Mouse (Mus musculus): ENCODE results near the gene Akt1s1. TPM values are rescaled to one million over a fixed set of nuclear protein-coding genes. Genes with fewer than 3 reads are reported as not detected.

Gene Akt1s1
- polyA plus RNA-seq, 1 experiment, result 93.8 TPM

DNA sequence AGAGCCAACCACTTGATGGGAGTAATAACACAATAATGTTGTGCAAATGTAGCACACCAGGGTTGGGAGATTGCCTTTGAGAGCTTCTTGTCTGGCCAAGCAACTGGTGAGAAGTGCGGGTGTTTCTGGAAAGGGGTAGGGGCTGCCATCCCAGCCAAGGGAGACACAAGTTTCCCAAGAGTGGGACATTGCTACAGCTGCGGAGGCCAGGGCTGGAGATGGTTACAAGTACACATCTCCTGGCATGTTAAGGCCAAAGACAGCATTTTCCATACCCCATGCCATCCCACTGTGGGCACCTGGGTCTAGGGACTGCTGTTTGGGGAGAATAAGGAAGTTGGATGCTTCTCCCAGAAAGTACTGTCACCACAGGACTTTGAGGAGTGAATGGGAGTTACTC, 4.3 kb downstream of the Akt1s1 start:
- no peak for DNase-seq (ENCODE audit: low spot score)

DNA sequence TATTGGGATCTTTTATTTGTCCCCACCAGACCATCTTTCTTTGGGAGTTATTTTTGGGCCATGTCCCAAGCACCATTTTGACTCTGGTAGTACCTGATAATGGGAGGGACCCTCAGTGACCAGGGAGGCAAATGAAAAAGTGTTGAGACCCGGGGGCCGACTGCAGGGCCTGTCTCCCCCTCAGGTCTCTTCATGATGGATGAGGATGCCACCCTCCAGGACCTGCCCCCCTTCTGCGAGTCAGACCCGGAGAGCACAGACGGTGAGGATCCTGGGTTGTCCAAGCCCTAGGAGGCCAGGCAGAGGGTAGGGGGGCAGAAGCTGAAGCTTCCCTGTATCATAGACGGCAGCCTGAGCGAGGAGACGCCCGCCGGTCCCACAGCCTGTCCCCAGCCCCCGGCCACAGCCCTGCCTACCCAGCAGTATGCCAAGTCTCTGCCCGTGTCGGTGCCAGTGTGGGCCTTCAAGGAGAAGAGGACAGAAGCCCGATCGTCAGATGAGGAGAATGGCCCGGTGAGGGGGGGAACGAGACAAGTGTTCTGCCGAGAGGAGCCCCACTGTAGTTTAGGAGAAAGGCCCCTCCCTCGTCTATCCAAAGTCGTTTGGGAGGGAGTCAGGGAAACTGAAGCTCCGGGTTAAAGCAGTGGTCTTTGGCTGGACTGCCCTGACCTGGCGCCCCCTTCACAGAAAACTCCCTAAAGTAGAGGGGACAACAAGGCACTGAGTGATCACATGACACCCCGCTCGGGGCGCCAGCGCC, 5.0 kb downstream of the Akt1s1 start:
- no peak for DNase-seq (ENCODE audit: low spot score)

DNA sequence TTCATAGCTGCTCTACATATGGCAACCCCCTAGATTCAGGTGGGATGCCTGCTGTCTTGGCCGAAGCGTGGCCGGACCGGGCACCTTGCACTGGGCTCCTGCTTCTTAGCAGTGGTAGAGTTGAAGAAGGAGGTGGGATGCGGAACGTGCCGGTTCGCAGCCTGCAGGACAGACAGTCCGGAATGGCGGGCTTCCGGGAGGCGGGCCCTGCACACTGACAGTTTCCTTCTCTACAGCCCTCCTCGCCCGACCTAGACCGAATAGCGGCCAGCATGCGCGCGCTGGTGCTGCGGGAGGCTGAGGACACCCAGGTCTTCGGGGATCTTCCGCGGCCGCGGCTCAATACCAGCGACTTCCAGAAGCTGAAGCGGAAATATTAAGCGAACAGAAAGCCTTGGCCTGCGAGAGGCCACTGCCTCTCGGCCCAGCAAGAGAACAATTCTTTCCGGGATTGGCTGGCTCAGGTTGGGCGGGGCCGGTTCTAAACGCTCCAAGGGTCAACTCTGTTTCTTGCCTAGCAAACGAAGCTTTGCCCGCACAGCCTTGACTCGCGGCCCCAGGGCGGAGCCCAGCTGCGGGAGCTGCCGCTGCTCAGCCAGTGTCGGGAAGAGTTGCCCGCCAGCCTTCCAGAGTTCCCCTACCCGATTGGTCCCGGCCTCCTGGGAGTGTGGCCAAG, 5.7 kb downstream of the Akt1s1 start:
- DNase-seq (ENCODE audit: low spot score), result peak; percentile 82

DNA sequence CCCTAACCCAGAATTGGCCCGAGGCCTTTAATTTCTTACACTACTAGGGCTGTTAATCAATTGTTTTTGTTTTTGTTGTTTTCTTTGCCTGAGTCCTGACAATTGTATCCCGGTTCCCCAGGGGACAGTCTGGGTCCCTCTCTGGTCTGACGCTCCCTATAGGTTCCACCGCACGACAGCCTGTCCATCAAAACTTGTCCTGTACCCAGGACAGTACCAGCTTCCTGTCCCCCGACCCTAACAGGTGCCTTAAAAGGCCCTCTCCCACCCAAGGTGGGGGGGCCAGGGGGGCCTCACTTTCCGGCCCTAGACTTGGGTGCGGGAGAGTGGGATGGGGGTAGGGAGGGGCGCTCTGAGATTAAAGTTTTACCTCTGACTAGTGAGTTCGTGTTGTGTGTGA, 6.2 kb downstream of the Akt1s1 start:
- DNase-seq (ENCODE audit: low spot score), result no peak

DNA sequence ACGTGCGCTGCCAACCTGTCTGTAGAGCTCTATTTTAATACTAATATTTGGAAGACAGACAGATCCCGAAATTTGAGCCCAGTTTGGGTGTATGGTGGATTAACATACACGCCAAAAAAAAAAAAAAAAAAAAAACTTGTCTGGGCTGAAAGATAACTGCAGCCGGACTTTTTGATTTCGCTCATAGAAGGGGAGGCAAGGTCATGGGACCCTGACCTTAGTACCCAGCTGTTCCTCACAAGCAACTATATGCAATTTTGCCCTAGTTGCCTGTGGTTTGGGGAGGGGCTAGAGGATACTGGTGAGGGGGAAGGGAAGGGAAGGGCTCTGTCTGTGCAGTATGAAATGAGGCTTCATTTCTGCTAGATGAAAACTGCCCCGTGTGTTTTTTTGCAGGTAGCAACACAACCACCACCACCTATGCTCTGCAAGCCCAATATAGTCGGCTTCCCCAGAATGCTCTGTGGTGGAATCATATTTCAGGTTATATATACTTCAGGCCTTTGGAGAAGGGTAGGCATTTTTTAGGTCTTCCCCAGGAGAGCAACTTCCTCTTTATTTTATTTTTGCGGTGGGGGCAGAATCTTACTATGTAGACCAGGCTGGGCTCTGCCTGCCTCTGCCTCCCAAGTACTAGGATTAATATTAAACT, 7.6 kb downstream of the Akt1s1 start:
- no peak for DNase-seq (ENCODE audit: low spot score)

DNA sequence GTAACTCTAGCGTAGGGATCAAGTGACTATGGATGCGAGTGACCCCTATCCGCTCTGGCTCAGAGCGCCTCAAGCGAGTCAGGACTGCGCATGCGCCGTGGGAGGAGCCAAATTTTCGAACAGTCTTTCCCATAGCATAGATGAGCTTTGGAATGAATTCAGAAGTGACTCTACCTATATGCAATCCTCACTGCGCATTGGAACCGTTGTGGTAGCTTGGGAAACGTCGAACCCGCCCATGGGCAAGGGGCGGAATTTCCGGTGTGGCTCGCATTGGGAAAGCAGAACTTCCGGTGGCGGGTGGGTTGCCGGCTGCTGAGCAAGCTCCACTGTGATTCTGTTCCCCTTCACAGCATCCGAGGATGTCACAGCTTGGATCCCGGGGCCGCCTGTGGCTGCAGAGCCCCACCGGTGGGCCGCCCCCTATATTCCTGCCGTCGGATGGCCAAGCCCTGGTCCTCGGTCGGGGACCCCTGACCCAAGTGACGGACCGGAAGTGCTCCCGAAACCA, 8.3 kb downstream of the Akt1s1 start, which contains the start of gene Pnkp:
Gene Pnkp, plus strand, starts transcription at position 98 of the 511 bp plus-strand sequence.
- peak; percentile 68 for DNase-seq (ENCODE audit: low spot score)

DNA sequence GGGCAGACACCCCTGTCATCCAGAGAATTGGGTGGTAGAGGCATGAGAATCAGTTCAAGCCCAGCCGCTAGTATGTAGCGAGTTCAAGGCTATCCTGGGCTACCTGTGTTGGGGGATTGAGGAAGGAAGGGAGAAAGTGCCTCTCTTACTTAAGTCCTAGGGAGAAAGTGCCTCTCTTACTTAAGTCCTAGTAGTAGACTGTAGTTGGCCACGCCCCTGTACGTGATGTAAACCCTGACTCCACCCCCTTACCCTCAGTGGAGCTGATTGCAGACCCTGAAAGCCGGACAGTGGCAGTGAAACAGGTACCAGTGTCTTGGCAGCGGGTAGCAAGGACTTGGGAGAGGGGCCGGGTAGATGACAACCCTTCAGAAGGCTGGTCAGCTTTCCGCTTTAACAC, 9.1 kb downstream of the Akt1s1 start:
- DNase-seq (ENCODE audit: low spot score), result no peak

DNA sequence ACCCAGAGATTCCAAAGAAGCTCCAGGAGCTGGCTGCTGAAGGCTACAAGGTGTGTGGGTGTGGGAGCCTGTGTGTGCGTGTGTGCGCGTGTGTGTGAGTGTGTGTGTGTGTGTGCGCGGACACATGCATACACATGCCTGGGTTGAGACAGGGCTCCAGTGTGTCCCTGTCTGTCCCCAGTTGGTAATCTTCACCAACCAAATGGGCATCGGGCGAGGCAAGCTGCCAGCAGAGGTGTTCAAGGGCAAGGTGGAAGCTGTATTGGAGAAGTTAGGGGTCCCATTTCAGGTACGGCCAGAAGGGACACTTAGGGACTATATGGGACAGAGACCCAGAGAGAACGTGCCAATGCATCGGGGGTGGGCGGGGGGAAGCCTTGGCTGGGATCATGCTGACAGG, 11.1 kb downstream of the Akt1s1 start:
- no peak for DNase-seq (ENCODE audit: low spot score)

DNA sequence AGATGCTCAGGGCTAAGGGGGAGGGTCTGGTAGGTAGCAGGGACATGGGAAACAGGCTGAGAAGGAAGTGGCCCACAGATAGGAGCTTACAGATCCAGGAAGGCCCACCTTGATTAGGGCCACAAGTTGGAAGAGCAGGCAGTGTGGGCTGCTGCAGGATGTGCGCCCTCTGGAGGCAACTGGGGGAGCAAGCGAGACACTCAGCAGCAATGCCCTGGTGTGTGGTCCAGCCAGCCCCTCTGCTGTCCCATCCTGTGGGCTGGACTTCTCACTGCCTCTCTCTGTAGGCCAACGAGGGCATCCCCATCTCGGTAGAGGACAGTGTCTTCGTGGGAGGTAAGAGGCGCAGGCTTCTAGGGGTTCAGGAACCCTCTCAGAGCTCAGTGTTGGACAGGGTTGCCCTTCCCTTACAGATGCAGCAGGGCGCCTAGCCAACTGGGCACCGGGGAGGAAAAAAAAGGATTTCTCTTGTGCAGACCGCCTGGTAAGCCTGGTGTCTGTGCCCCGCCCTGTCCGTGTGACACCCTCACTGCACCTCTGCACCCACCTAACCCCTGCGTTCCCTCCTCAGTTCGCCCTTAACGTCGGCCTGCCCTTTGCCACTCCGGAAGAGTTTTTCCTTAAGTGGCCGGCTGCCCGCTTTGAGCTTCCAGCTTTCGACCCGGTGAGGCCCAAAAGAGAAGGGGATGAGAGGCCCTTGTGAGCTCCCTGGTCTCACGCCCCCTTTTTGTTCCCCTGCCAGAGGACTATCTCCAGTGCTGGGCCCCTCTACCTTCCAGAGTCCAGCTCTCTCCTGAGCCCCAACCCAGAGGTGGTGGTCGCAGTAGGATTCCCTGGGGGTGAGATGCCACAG, 12.0 kb downstream of the Akt1s1 start:
- DNase-seq (ENCODE audit: low spot score), result no peak

DNA sequence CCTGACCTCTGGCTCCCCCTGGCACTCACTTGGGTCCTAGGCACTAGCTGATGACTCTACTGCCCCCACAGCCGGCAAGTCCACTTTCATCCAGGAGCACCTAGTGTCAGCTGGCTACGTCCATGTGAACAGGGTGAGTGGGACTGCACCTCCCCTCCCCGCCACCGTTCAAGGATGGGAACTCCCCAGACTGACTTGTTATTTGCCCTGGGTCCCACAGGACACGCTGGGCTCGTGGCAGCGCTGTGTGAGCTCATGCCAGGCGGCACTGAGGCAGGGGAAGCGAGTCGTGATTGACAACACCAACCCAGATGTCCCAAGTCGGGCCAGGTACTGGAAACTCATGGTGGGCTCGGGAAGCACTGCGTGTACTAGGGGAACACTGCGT, 12.6 kb downstream of the Akt1s1 start:
- no peak for DNase-seq (ENCODE audit: low spot score)

DNA sequence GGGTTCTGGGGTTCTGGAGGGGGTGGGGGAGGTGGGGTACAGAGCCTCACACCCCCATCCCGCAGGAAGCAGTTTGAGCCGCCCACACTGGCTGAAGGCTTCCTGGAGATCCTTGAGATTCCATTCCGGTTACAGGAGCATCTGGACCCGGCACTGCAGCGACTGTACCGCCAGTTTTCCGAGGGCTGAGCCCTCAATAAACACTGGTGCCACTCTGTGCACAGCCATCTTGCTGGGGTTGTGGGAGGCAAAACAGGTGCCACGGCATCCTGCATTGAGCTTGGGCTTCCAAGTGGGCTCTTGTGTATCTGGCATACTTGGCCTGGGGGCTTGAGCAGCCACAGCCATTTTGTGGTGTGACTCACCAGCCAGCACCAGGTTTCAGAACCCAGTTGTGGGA, 13.6 kb downstream of the Akt1s1 start:
- no peak for DNase-seq (ENCODE audit: low spot score)

DNA sequence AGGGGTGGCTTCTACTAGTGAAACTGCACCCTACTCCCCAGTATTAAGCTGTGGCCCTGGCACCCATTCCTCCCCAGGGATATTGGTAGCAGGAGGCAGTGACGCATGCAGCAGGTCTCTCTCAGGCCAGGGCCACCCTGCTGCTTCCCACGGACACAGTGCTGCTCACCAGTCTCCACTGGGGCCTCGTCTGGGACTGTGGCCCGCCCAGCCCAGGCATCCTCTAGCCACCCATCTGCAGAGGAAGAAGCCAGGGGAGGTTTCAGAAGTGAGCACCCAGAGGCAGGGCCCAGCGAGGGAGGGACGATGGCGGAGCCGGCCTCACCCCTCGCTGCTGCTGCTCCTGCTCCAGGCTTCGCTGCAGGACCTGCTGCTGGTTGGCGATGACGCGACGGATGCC, 14.4 kb downstream of the Akt1s1 start:
- no peak for DNase-seq (ENCODE audit: low spot score)

DNA sequence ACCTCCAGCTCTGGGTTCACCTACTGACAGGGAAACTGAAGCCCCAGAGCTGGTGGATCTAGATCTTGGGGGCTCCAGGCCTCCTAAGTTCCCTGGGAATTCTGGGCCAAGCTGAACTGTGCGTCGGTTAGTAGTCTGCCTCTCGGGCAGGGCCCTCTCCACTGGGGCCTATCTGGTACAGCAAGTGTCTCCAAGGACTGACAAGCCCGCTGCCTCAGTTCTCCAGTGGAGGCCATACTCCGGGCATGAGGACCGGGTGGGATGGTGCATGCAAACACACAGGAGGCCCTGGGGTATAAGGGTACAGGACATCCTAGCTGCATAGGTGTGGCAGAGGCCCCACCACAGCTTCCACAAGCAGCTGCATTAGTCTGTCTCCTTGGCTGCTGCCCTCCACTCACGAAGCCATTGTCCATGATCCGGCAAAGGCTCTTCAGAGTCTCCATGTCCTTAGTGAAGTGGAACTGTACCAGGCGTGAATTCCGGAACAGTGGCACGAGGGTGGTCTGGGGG, 15.2 kb downstream of the Akt1s1 start:
- no peak for DNase-seq (ENCODE audit: low spot score)

DNA sequence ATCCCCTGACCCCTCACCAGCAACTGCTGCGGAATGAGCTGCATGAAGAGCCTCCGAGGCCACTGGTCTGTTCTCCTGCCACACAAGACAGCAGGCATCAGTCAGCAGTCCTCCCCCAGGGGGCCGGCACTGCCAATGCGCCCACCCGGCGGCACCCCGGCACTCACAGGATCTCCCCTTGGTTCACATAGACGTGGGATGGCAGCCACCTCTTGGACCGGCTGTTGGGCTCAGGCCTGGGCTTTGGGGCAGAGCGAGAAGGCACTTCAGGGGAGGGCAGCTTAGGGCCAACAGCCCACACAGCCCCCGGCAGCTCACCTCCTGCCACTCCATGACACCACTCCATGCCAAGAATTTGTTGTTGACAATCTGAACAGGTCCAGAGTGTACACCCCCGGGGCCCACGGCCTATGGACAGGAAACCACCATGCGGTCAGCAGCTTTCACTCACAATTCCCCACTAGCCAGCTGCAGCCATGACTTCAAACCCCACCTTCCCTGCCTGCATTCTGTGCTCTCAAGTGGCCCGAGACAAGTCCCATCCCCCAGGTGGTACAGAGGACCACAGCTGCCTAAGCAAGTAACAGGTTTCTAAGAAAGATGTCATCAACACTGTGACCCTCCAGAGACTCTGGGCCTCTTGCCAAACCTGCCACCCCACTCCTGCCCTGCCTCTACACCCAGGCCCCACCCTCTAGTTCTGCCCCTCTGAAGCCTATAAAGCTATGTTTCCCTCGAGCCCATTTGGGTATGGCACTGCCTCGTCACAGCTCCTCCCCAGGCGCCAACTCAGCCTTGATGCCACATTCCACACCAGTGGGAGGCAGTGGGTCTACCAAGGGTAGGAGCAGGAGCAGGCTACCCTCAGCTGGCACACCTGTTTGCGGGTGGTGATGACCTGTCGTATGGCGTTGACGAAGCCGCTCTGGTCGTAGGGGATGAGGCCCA, 16.1 kb downstream of the Akt1s1 start:
- no peak for DNase-seq (ENCODE audit: low spot score)

DNA sequence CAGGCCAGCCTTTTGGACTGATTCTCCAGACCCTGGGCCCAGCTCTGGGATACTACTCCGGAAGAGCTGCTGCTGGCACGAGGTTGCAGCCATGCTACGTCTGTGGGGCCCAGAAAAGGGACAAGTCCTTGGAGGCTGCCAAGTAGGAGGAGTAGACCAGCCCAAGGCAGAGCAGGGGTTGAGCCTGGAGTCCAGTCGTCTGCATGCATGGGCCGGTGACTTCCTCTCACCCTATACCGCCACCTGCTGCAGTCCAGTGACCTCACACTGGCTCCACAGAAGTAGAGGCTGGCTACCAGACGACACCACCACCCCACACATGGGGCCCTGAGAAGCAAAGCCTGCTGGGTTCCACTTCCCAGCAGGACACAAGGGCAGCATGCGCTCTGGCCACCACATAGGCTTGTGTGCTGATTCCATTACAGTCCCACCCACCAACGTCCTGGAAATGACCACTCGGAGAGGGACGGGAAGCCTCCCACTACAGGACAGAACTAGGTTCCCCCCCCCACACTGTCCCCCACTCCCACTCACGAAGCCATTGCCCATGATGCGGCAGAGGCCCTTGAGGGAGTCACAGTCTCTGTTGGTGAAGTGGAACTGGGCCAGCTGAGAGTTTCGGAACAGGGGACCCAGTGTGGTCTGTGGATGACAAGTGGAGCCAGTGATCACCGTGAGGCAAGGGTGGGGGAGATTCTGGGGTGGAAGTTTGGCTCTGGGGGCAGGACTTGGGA, 17.7 kb downstream of the Akt1s1 start:
- no peak for DNase-seq (ENCODE audit: low spot score)

DNA sequence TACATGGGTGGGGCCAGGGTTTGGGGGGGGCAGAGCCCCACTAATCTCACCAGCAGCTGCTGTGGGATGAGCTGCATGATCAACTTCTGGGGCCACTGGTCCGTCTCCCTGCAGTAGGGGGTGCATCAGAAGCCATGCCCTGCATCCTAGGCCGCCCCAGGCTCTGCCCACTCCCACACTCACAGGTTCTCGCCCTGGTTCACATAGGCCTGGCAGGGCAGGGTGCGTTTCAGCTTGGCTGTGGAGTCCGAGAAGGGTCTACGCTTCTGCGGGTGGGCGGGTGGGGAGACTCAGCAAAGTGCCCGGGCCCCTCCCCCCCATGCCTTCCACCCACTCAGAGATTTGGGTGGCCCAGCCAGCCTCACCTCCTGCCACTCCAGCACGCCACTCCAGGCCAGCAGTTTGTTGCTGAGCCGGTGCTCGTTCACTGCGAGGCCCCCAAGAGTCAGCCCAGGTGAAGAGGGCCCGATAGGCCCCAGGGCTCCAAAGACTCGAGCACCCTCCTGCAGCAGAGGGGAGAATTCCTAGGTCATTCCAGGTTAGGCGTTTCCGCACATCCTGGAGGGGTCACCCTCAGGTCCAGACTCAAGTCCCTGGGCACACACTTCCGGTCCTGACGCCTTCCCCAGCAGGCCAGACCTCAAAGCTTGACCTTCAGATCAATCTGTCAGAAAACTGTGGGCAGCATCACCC, 18.4 kb downstream of the Akt1s1 start:
- no peak for DNase-seq (ENCODE audit: low spot score)

DNA sequence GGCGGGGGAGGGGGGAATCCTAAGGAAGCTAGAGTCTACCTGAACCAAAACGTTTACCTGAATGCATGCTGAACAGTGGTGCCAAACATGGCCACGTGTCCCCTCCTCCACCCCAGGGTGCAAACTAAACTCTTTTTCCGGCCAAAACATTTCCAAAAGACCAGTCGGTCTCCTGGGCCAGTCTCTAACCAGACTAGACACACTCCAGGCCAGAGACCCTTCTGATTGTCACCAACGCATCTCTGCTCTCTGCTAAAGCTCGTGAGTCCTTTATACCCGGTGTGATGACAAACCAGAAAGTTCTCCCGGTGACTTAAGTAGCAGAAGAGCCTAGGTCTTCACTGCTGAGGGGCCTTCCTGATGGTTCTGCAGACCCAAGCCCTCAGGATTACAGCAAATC, 19.0 kb downstream of the Akt1s1 start:
- DNase-seq (ENCODE audit: low spot score), result no peak

DNA sequence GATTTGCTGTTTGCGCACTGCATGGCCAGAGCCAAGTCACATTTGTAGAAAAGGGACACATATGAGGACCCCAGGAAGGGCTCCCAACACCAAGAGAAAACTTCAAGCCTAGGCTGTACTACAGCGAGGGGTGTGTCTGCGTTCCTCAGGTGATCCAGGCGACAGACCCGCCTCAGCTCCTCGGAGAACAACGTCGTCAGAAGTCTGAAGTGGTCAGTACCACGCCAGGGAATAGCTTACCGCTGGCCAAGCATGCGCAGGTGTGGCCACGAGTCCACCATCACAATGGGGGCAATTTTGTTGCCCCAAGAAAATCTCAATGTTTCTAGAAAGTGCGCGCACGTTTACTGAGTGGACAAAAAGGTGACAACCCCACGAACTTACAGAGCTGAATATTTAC, 19.7 kb downstream of the Akt1s1 start:
- DNase-seq (ENCODE audit: low spot score), result no peak

Data from urinary bladder, adult 2 months (tissue).